Mouse (Mus musculus) liver, postnatal 0 days (tissue): Measurements from ENCODE around the gene Usp20.
A peak's percentile ranks its signal among the peaks of the same experiment; 100 is the strongest.

Experiments
- CTCF ChIP-seq: sonication (generic); IDR thresholded peaks from 2 replicates; pipeline ENCODE4 v1.5.1; 2016; ENCODE audit warnings: antibody characterized with exemption, low read depth
- EP300 ChIP-seq: IDR thresholded peaks from 2 replicates; pipeline ENCODE4 v1.6.1; 2016; ENCODE audit warnings: antibody characterized with exemption, low read depth, mild to moderate bottlenecking

DNA sequence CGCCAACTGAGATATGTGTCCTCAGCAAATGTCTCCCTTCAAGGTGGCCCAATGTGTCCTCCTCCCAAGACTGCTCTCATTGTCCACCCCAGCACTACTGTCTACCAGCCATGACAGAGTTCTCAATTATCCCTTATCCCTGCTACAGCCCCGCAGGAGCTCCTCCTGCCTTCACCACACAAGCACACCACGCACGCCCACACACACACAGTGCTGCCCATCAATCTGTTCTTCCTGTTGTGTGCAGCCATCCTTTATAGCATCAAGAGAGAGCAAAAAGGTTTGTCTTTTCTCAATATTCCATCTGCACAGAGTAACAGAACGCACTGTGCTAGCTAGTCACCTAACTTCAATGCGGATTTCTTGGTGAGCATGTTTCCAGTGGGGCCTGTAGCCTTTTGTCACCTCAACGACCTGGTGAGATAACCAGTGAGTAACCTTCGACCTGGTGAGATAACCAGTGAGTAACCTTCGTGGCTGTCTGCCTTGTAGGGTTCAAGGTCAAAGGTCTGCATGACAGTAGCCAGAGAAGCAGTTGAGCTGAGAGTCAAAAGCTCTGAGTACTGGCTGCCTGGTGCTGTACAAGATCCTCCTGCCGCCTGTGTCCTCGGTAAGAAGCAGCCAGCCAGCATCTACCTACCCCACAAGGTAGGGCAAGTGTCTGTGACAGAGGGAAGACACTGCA lies 19.4 kb upstream of the Usp20 start:
- no peak for TF ChIP-seq CTCF
- TF ChIP-seq EP300 = peak; percentile 35; the same call in 1 of the 2 replicates
